Mouse (Mus musculus) olfactory bulb, adult 2 months (tissue): ENCODE results near the gene Stat1. TPM values are rescaled to one million over a fixed set of nuclear protein-coding genes. Genes with fewer than 3 reads are reported as not detected.

Experiments
- H3K27ac ChIP-seq: fragments of 200-500 bp; 2 replicates; pipeline ENCODE4 v1.5.1; 2012; ENCODE audit warnings: low read depth, low read length; ENCODE audit not compliant: insufficient read depth
- H3K4me1 ChIP-seq: fragments of 200-500 bp; 2 replicates; pipeline ENCODE4 v1.6.1; 2012; ENCODE audit warnings: low read length; ENCODE audit not compliant: control insufficient read depth, insufficient read depth
- H3K4me3 ChIP-seq: fragments of 200-500 bp; 2 replicates; pipeline ENCODE4 v1.5.1; 2012; ENCODE audit warnings: mild to moderate bottlenecking, low read depth, low read length, moderate library complexity; ENCODE audit not compliant: insufficient read depth
- CTCF ChIP-seq: fragments of 200-500 bp; IDR thresholded peaks from 2 replicates; pipeline ENCODE4 v1.5.1; 2012; ENCODE audit warnings: low read depth, mild to moderate bottlenecking, low read length, moderate library complexity; ENCODE audit not compliant: insufficient read depth
- POLR2A ChIP-seq: fragments of 200-500 bp; IDR thresholded peaks from 2 replicates; pipeline ENCODE4 v1.6.1; 2012; ENCODE audit warnings: mild to moderate bottlenecking, low read depth, low read length, moderate library complexity; ENCODE audit not compliant: insufficient read depth
- WGBS: fragments of 180-500 bp; shearing (Covaris S2); methylation state at CpG from one replicate; pipeline ENCODE4 v1.1.7; 2018; 5-methylcytosine and 5-hydroxymethylcytosine counted together
- polyA plus RNA-seq: library from polyadenylated mRNA; stranded (reverse); fragments of >200 nt; gene quantifications from 2 replicates; pipeline ENCODE4 v1.2.4, GENCODE M21; 2012; ENCODE audit warnings: low replicate concordance; ENCODE audit not compliant: missing spikeins, insufficient read depth, insufficient read length

Stat1 gene
- polyA plus RNA-seq, 1 experiment = not detected

DNA sequence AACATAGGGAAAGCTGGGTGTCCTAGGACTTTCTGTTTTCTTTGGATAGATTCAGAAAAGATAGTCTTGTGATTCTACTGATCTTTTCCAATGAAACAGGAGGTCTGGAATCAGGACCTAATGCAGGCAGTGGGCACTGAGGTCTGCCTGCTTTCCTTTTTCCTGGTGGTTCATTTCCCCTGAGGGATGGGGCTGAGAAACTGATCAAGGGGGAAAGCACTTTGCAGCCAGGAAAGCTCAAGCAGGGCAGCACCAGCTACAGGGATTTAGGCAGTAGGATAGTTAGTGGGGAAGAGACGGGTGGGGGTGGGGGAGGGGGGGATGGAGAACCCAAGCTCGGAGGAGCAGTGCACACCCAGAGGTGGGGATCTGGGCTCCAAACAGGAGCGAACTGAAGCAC is 33.7 kb downstream of the Stat1 start:
- TF ChIP-seq POLR2A (no peak), CTCF (no peak)
- H3K27ac ChIP-seq = no peak overlapping the region
- WGBS = 63% methylated on average over 3 of the region's 3 CpGs
- H3K4me1 ChIP-seq = peaks cover 14% of the 10 kb centered on the region
- H3K4me3 ChIP-seq = no peak overlapping the region

GRCm38 (mm10) chr1:52154890-52155289 is 35.6 kb downstream of the Stat1 start:
- TF ChIP-seq POLR2A (no peak), CTCF (no peak)
- 91% methylated on average over 8 of the region's 8 CpGs for WGBS

DNA sequence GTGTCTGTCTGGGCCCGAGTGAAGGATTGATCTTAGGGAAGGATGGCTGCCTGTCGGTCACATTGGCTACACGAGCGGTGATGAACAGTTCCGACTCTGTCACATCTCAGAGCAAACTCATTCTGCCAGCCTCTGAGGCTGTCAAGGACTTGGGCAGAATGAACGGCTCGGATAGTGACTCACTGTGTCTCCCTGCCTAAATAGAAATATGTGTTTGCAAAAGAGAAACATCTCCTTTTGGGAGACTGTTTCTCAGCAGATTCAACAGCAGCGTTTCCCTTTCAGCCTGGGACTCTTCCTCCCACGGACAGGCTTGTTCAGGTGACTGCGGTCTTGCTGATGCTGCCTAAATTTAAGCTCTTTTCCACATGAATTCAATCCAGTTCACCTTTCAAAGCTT is 37.1 kb downstream of the Stat1 start:
- TF ChIP-seq POLR2A = no peak
- TF ChIP-seq CTCF = no peak
- no peak overlapping the region for H3K4me3 ChIP-seq
- 66% methylated on average over 10 of the region's 10 CpGs for WGBS
- peak overlapping the region; percentile 20; the same call in 1 of the 2 replicates for H3K27ac ChIP-seq
- peaks cover 10% of the 10 kb centered on the region for H3K4me1 ChIP-seq

More at GRCm38 (mm10) chr1:52154890-52155289, 35.6 kb downstream of the Stat1 start:
- Histone ChIP-seq H3K27ac (no peak overlapping the region), H3K4me1 (peaks cover 13% of the 10 kb centered on the region), H3K4me3 (no peak overlapping the region)

DNA sequence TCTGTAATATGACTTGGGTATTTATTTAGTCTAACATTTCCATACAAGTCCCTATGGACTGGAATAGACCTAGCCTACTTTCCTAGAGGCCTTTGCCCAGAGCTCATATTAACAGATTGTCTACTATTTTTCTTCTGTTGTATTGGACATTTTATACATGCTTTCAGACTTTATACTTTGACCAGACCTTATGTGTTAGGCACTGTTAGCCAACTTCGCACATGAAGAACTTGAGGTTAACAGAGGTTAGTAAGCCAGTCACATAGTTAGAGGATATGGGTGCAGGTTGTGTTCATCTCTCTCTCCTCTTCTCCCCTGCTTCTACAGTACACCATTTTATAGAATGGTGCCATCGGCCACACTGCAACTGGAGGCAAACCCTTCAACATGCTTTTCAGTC is 38.8 kb downstream of the Stat1 start:
- TF ChIP-seq CTCF (no peak), POLR2A (no peak)
- 95% methylated on average over 2 of the region's 2 CpGs for WGBS
- Histone ChIP-seq H3K27ac (no peak overlapping the region), H3K4me3 (no peak overlapping the region), H3K4me1 (peaks cover 10% of the 10 kb centered on the region)

DNA sequence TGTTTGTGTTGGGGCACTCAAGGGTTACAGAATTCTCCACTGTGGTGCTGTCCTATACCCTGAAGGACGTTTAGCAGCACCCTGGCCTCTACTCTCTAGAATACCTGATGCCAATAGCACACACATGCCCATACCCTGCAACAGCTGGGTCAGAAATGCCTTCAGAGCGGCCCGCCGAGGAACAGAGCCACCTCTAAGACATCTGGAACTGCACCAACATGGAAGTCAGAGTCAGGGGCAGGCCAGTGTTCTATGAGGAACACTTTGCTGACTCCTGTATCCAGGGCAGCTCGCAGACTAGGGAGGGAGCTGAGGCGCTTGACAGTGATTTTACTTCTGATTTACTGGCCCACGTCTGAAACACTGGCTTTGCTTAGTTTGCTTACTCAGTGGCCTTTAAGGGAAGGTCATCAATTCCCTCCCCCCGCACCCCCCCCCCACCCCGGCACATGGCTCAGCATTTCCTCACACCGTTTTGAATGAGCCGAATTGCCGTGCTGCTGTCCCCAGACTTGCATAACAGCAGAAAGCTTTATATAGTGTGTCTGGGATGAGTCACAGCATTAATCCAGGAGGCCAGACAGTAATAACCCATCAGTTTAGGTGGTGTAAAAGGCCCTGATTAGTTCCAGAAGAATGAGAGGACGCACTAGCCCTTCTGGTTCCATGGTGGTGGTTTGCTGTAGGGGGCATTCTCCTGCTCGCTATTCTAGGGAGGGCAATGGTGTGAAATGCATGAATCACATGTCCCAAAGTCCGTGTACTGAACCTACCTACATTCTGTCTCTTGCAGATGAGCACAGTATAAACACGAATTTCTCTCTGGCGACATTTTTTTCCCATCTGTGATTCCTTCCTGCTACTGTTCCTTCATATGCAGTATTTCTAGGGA is 39.5 kb downstream of the Stat1 start:
- Histone ChIP-seq H3K27ac (peak overlapping the region; percentile 59), H3K4me3 (no peak overlapping the region), H3K4me1 (peaks cover 10% of the 10 kb centered on the region)
- WGBS = 59% methylated on average over 17 of the region's 17 CpGs
- no peak for TF ChIP-seq CTCF
- no peak for TF ChIP-seq POLR2A

DNA sequence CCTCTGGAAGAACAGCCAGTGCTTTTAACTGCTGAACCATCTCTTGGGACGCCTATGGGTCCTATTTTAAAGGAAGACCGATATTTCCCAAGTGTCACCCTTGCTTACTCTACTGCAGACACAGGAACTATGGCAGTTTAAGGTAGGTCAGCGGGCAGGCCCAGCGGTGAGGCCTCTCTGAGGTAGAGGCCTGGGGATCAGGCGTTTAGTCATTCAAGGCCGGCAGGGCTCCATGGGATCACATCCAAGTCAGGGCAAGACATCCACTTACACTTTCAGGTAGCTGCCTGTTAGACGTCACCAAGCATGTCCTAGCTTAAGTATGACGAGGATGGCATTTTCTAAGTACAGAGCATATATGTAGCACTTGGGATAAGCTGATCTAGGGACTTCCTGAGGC is 41.9 kb downstream of the Stat1 start:
- WGBS = 94% methylated on average over 8 of the region's 8 CpGs
- TF ChIP-seq CTCF (no peak), POLR2A (no peak)
- Histone ChIP-seq H3K27ac (no peak overlapping the region), H3K4me3 (no peak overlapping the region), H3K4me1 (peaks cover 12% of the 10 kb centered on the region)

- peaks cover 3% of the 10 kb centered on the region; the same call in 1 of the 2 replicates for H3K4me1 ChIP-seq
- no peak overlapping the region for H3K27ac ChIP-seq
- 74% methylated on average over 5 of the region's 5 CpGs for WGBS
- H3K4me3 ChIP-seq = no peak overlapping the region
- TF ChIP-seq POLR2A = no peak
- no peak for TF ChIP-seq CTCF
Observed at GRCm38 (mm10) chr1:52163707-52164457, 44.6 kb downstream of the Stat1 start.

GRCm38 (mm10) chr1:52166652-52167220 is 47.5 kb downstream of the Stat1 start:
- H3K4me3 ChIP-seq = no peak overlapping the region
- H3K27ac ChIP-seq = no peak overlapping the region
- 58% methylated on average over 14 of the region's 14 CpGs for WGBS
- peaks cover 3% of the 10 kb centered on the region; the same call in 1 of the 2 replicates for H3K4me1 ChIP-seq
- TF ChIP-seq CTCF (no peak), POLR2A (no peak)
